Mouse (Mus musculus) bone marrow macrophage, adult 2 months (primary cell): ENCODE measurements around the gene Acer2.

Experiments
- CTCF ChIP-seq: IDR thresholded peaks from 2 replicates; pipeline ENCODE4 v1.5.1; 2012; ENCODE audit warnings: low read depth, mild to moderate bottlenecking, low read length, moderate library complexity
- POLR2A ChIP-seq: IDR thresholded peaks from 2 replicates; pipeline ENCODE4 v1.6.1; 2012; ENCODE audit warnings: mild to moderate bottlenecking, low read depth, low read length, borderline replicate concordance

DNA sequence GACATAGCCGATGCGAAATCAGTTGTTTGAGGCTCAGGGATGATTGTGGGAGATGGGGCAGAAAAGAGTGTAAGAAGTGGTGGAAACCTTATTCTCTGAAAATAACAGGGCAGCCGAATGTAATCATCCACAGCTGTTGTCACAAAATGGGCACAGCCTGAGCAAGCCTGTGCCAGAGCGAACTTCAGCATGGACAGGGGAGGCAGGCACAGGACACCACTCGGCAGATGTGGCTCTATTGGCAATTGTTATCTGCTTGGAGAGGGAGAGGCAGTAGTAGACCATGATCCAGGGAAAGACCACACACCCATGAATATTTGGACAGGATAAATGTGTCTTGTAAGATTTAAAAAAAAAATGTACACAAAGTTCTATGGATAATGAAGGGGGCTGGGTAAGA lies 103.1 kb downstream of the Acer2 start:
- TF ChIP-seq CTCF, result no peak
- TF ChIP-seq POLR2A, result no peak
